Mouse (Mus musculus) heart, embryonic 16.5 days (tissue): Measurements from ENCODE around the gene Abhd6. TPM values are rescaled to one million over a fixed set of nuclear protein-coding genes. Genes with fewer than 3 reads are reported as not detected.

Experiments used
- ATAC-seq: fragments of 200-750 bp; cut with Nextera tagmentation; replicated peaks from 2 replicates; pipeline ENCODE4 v1.8.0; 2017; ENCODE audit warnings: moderate number of reproducible peaks; ENCODE audit not compliant: insufficient read depth, low FRiP score; ENCODE audit errors: extremely low read depth
- H3K27ac ChIP-seq: fragments of 300-500 bp; sonication (generic); 2 replicates; pipeline ENCODE4 v1.5.1; 2014; ENCODE audit warnings: mild to moderate bottlenecking, low read length, control low read depth, moderate library complexity
- H3K27me3 ChIP-seq: fragments of 300-500 bp; sonication (generic); 2 replicates; pipeline ENCODE4 v1.6.1; 2014; ENCODE audit warnings: low read length, mixed read lengths; ENCODE audit not compliant: control insufficient read depth, insufficient read depth
- H3K36me3 ChIP-seq: fragments of 300-500 bp; sonication (generic); 2 replicates; pipeline ENCODE4 v1.6.1; 2014; ENCODE audit not compliant: control insufficient read depth, insufficient read depth
- H3K4me1 ChIP-seq: fragments of 300-500 bp; sonication (generic); 2 replicates; pipeline ENCODE4 v1.6.1; 2014; ENCODE audit warnings: low read length, mixed read lengths; ENCODE audit not compliant: control insufficient read depth, insufficient read depth
- H3K4me2 ChIP-seq: fragments of 300-500 bp; sonication (generic); 2 replicates; pipeline ENCODE4 v1.6.1; 2014; ENCODE audit warnings: low read depth, mild to moderate bottlenecking, control low read depth, low read length
- H3K4me3 ChIP-seq: fragments of 300-500 bp; sonication (generic); 2 replicates; pipeline ENCODE4 v1.5.1; 2014; ENCODE audit warnings: mild to moderate bottlenecking, control low read depth, low read length
- H3K9ac ChIP-seq: fragments of 300-500 bp; sonication (generic); 2 replicates; pipeline ENCODE4 v1.6.1; 2014; ENCODE audit warnings: low read length, control low read depth
- H3K9me3 ChIP-seq: fragments of 300-500 bp; sonication (generic); replicated peaks from 2 replicates; pipeline ENCODE4 v1.6.1; 2016; ENCODE audit warnings: low read length; ENCODE audit not compliant: control insufficient read depth
- WGBS: fragments of 180-500 bp; shearing (Covaris S2); extraction: QIAGEN DNeasy Blood & Tissue Kit; methylation state at CpG from one replicate; pipeline ENCODE4 v1.1.7; 2014; 5-methylcytosine and 5-hydroxymethylcytosine counted together
- polyA plus RNA-seq: library from polyadenylated mRNA; unstranded; fragments of >200 nt; fragmentation: Nextera tagmentation; extraction: Ambion mirVana; gene quantifications from 2 replicates; pipeline ENCODE4 v1.2.1, GENCODE M21; 2015

Abhd6 gene
- 11.6 and 13.1 TPM in 2 replicates for polyA plus RNA-seq

- peak within 1 kb of the TSS; percentile 96 for H3K4me2 ChIP-seq
- H3K4me3 ChIP-seq: peak within 1 kb of the TSS; percentile 86
- peak within 1 kb of the TSS; percentile 78 for H3K9ac ChIP-seq
- no peaks in the 10 kb centered on the region for H3K36me3 ChIP-seq
- WGBS: 2% methylated on average over 38 of the region's 38 CpGs
- H3K27ac ChIP-seq: 0 out of 2 replicates have a peak within 1 kb of the TSS, but pooled peaks have one; percentile 13
- H3K27me3 ChIP-seq: peaks cover 12% of the 10 kb centered on the region; the same call in 1 of the 2 replicates
- H3K9me3 ChIP-seq: no peaks in the 10 kb centered on the region
- peaks cover 15% of the 10 kb centered on the region for H3K4me1 ChIP-seq
- peak; percentile 81 for ATAC-seq
Measured at GRCm38 (mm10) chr14:8002432-8003092, at the start of gene Abhd6. Gene Abhd6, plus strand, starts transcription at chr14:8002902.

GRCm38 (mm10) chr14:7954071-7954471, 48.6 kb upstream of the Abhd6 start:
- H3K4me1 ChIP-seq: peaks cover 28% of the 10 kb centered on the region
- no peak overlapping the region for H3K4me2 ChIP-seq
- H3K4me3 ChIP-seq: no peak overlapping the region
- H3K9me3 ChIP-seq: no peaks in the 10 kb centered on the region
- ATAC-seq: 0 out of 2 replicates have a peak, but pooled peaks have one; percentile 29
- no peaks in the 10 kb centered on the region for H3K27me3 ChIP-seq
- 0 out of 2 replicates have a peak overlapping the region, but pooled peaks have one; percentile 12 for H3K9ac ChIP-seq
- WGBS: 34% methylated on average over 6 of the region's 6 CpGs
- peak overlapping the region; percentile 83 for H3K27ac ChIP-seq
- H3K36me3 ChIP-seq: peaks cover 15% of the 10 kb centered on the region

GRCm38 (mm10) chr14:7956427-7956826, 46.3 kb upstream of the Abhd6 start:
- Histone ChIP-seq H3K27me3 (no peaks in the 10 kb centered on the region), H3K4me3 (no peak overlapping the region), H3K4me1 (peaks cover 31% of the 10 kb centered on the region), H3K9ac (no peak overlapping the region), H3K9me3 (no peaks in the 10 kb centered on the region), H3K36me3 (no peaks in the 10 kb centered on the region), H3K4me2 (no peak overlapping the region), H3K27ac (no peak overlapping the region)
- 66% methylated on average over 10 of the region's 10 CpGs for WGBS
- no peak for ATAC-seq

GRCm38 (mm10) chr14:7957049-7957448, 45.7 kb upstream of the Abhd6 start, which contains the start of gene Gm45521:
Gene Gm45521, plus strand, starts transcription at chr14:7957288.
- Histone ChIP-seq H3K4me3 (no peak within 1 kb of the TSS), H3K4me2 (no peak within 1 kb of the TSS), H3K4me1 (peaks cover 32% of the 10 kb centered on the region), H3K9ac (no peak within 1 kb of the TSS), H3K27me3 (no peaks in the 10 kb centered on the region), H3K9me3 (no peaks in the 10 kb centered on the region), H3K36me3 (no peaks in the 10 kb centered on the region), H3K27ac (no peak within 1 kb of the TSS)
- WGBS: 64% methylated on average over 9 of the region's 9 CpGs
- no peak for ATAC-seq

GRCm38 (mm10) chr14:7960616-7961015, 42.1 kb upstream of the Abhd6 start:
- Histone ChIP-seq H3K27ac (no peak overlapping the region), H3K36me3 (no peaks in the 10 kb centered on the region), H3K9ac (no peak overlapping the region), H3K4me3 (no peak overlapping the region), H3K4me1 (peaks cover 10% of the 10 kb centered on the region), H3K27me3 (no peaks in the 10 kb centered on the region), H3K9me3 (no peaks in the 10 kb centered on the region), H3K4me2 (no peak overlapping the region)
- WGBS: 63% methylated on average over 11 of the region's 11 CpGs
- no peak; the same call in 1 of the 2 replicates for ATAC-seq

GRCm38 (mm10) chr14:7961714-7962113, 41.0 kb upstream of the Abhd6 start:
- no peak overlapping the region; the same call in 1 of the 2 replicates for H3K27ac ChIP-seq
- H3K4me1 ChIP-seq: peaks cover 10% of the 10 kb centered on the region
- H3K9me3 ChIP-seq: no peaks in the 10 kb centered on the region
- no peak overlapping the region for H3K9ac ChIP-seq
- H3K4me3 ChIP-seq: no peak overlapping the region
- no peak overlapping the region for H3K4me2 ChIP-seq
- WGBS: 28% methylated on average over 5 of the region's 5 CpGs
- no peaks in the 10 kb centered on the region for H3K27me3 ChIP-seq
- no peak for ATAC-seq
- H3K36me3 ChIP-seq: no peaks in the 10 kb centered on the region

GRCm38 (mm10) chr14:7962626-7963025, 40.1 kb upstream of the Abhd6 start:
- H3K27me3 ChIP-seq: no peaks in the 10 kb centered on the region
- H3K4me2 ChIP-seq: no peak overlapping the region
- peaks cover 10% of the 10 kb centered on the region for H3K4me1 ChIP-seq
- H3K4me3 ChIP-seq: no peak overlapping the region
- no peak for ATAC-seq
- no peak overlapping the region for H3K9ac ChIP-seq
- H3K9me3 ChIP-seq: no peaks in the 10 kb centered on the region
- no peak overlapping the region for H3K27ac ChIP-seq
- no peaks in the 10 kb centered on the region for H3K36me3 ChIP-seq
- WGBS: 75% methylated on average over 2 of the region's 2 CpGs

- no peaks in the 10 kb centered on the region for H3K36me3 ChIP-seq
- no peak overlapping the region for H3K9ac ChIP-seq
- H3K9me3 ChIP-seq: no peaks in the 10 kb centered on the region
- H3K27me3 ChIP-seq: no peaks in the 10 kb centered on the region
- peaks cover 10% of the 10 kb centered on the region for H3K4me1 ChIP-seq
- 54% methylated on average over 7 of the region's 7 CpGs for WGBS
- H3K4me2 ChIP-seq: no peak overlapping the region
- no peak overlapping the region for H3K4me3 ChIP-seq
- no peak overlapping the region for H3K27ac ChIP-seq
- no peak for ATAC-seq
Measured at GRCm38 (mm10) chr14:7963160-7963559, 39.5 kb upstream of the Abhd6 start.

- ATAC-seq: 0 out of 2 replicates have a peak, but pooled peaks have one; percentile 16
- H3K27ac ChIP-seq: no peak overlapping the region
- no peak overlapping the region for H3K4me2 ChIP-seq
Measured at GRCm38 (mm10) chr14:7964219-7964889, 38.3 kb upstream of the Abhd6 start.

More at GRCm38 (mm10) chr14:7964219-7964889, 38.3 kb upstream of the Abhd6 start:
- WGBS: 53% methylated on average over 11 of the region's 11 CpGs
- Histone ChIP-seq H3K4me3 (no peak overlapping the region), H3K36me3 (no peaks in the 10 kb centered on the region), H3K27me3 (no peaks in the 10 kb centered on the region), H3K9ac (no peak overlapping the region), H3K9me3 (no peaks in the 10 kb centered on the region), H3K4me1 (peaks cover 8% of the 10 kb centered on the region)
